Mouse (Mus musculus) ovary, postnatal 10 days (tissue): Measurements from ENCODE around the gene Thtpa.

Experiments
- DNase-seq: peaks from one replicate; pipeline ENCODE4 v3.0.0; 2022; ENCODE audit warnings: low spot score

The Thtpa gene

GRCm38 (mm10) chr14:55105836-55106809 is 11.5 kb downstream of the Thtpa start, which contains the start of gene Ap1g2:
TSS of gene Ap1g2 (minus strand) at chr14:55106593.
- DNase-seq = peak; percentile 64

GRCm38 (mm10) chr14:55106990-55107389 is 12.4 kb downstream of the Thtpa start:
- no peak for DNase-seq

- DNase-seq = no peak
These were observed 13.8 kb downstream of the Thtpa start for GRCm38 (mm10) chr14:55108202-55108870.

- no peak for DNase-seq
These were observed 14.7 kb downstream of the Thtpa start for GRCm38 (mm10) chr14:55109048-55109873.

GRCm38 (mm10) chr14:55110076-55110475 is 15.5 kb downstream of the Thtpa start:
- no peak for DNase-seq

GRCm38 (mm10) chr14:55111720-55112119 is 17.1 kb downstream of the Thtpa start:
- no peak for DNase-seq

GRCm38 (mm10) chr14:55113351-55113974 is 18.9 kb downstream of the Thtpa start:
- DNase-seq = no peak

GRCm38 (mm10) chr14:55113975-55114645 is 19.5 kb downstream of the Thtpa start:
- DNase-seq = no peak

GRCm38 (mm10) chr14:55114759-55115701 is 20.4 kb downstream of the Thtpa start:
- no peak for DNase-seq

- DNase-seq = no peak
These were observed 21.3 kb downstream of the Thtpa start for GRCm38 (mm10) chr14:55115846-55116245.

- no peak for DNase-seq
These were observed 22.0 kb downstream of the Thtpa start, which contains the start of gene Jph4 for GRCm38 (mm10) chr14:55116425-55117200. TSS of gene Jph4 (minus strand) at chr14:55116935.

GRCm38 (mm10) chr14:55118852-55119251 is 24.3 kb downstream of the Thtpa start:
- DNase-seq = no peak

- DNase-seq = no peak
These were observed 25.0 kb downstream of the Thtpa start for GRCm38 (mm10) chr14:55119421-55120134.

GRCm38 (mm10) chr14:55121947-55122346 is 27.4 kb downstream of the Thtpa start:
- no peak for DNase-seq

GRCm38 (mm10) chr14:55122359-55122758 is 27.8 kb downstream of the Thtpa start:
- DNase-seq = no peak

GRCm38 (mm10) chr14:55125711-55126110 is 31.1 kb downstream of the Thtpa start:
- DNase-seq = no peak

- no peak for DNase-seq
These were observed 31.9 kb downstream of the Thtpa start for GRCm38 (mm10) chr14:55126521-55126920.

- DNase-seq = no peak
These were observed 41.1 kb downstream of the Thtpa start for GRCm38 (mm10) chr14:55135676-55136075.
